Mouse (Mus musculus): ENCODE results near the gene Tas2r143. TPM values are rescaled to one million over a fixed set of nuclear protein-coding genes. Genes with fewer than 3 reads are reported as not detected.

The Tas2r143 gene
- polyA plus RNA-seq, 1 experiment from 2014 or later, result not detected

- peak overlapping the region; percentile 79 for H3K27ac ChIP-seq
- 0 out of 2 replicates have a peak, but pooled peaks have one; percentile 6 for ATAC-seq (replicated peaks; ENCODE audit: insufficient number of reproducible peaks, insufficient read depth, low FRiP score, low read depth)
- H3K27me3 ChIP-seq, result no peaks in the 10 kb centered on the region
- H3K9ac ChIP-seq, result no peak overlapping the region
- no peak overlapping the region for H3K4me3 ChIP-seq
- H3K4me1 ChIP-seq (replicated peaks), result peaks cover 86% of the 10 kb centered on the region
- no peaks in the 10 kb centered on the region for H3K9me3 ChIP-seq (replicated peaks)
- H3K36me3 ChIP-seq, result peaks cover 65% of the 10 kb centered on the region
- WGBS, result 65% methylated on average over 12 of the region's 12 CpGs
- no peak overlapping the region for H3K4me2 ChIP-seq
These were observed 41.1 kb upstream of the Tas2r143 start for GRCm38 (mm10) chr6:42358901-42359300.

DNA sequence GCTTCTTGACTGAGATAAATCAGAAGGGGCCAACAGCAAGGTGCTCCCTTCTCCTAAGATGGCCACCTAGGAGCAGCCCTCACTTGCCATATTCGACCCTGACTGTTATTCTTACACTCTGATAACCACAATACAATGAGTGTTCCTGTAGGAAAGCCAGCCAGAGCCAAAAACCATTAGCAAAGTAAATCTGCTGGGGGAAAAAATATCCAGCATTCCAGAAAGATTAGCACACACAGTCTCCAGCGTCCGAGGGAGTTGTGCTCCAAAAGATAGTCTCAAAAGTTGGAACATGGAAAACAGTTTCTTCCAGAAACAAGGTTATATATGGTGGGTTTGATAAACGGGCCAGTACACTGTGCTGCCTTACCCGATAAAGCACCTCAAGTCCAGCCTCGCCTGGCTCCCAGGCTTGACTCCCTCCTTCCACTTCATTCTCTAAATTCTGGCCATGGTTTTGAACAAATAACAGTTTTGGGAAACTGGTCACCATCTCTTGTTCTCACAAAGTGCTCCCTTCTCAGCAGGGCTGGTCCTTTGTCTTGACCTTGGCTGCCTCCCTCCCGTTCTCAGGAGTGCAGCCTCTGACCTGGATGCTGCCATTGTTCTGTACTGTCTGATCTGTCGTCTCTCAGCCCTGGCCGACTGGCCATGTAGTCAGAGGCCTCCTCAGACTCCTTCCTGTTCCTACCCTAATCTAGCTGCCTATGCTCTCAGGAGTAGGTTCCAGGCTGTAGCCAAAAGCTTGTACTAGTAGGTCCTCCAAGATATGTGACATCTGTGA lies 40.5 kb upstream of the Tas2r143 start:
- H3K27ac ChIP-seq, result peak overlapping the region; percentile 79
- no peak overlapping the region for H3K4me3 ChIP-seq
- peak; percentile 23 for ATAC-seq (replicated peaks; ENCODE audit: insufficient number of reproducible peaks, insufficient read depth, low FRiP score, low read depth)
- no peaks in the 10 kb centered on the region for H3K27me3 ChIP-seq
- H3K4me1 ChIP-seq (replicated peaks), result peaks cover 80% of the 10 kb centered on the region
- 36% methylated on average over 9 of the region's 9 CpGs for WGBS
- H3K9me3 ChIP-seq (replicated peaks), result no peaks in the 10 kb centered on the region
- H3K4me2 ChIP-seq, result no peak overlapping the region
- H3K9ac ChIP-seq, result no peak overlapping the region
- peaks cover 64% of the 10 kb centered on the region for H3K36me3 ChIP-seq

- Histone ChIP-seq H3K36me3 (peaks cover 56% of the 10 kb centered on the region), H3K27me3 (no peaks in the 10 kb centered on the region), H3K4me3 (no peak overlapping the region), H3K4me1 (replicated peaks) (peaks cover 72% of the 10 kb centered on the region), H3K9ac (no peak overlapping the region), H3K27ac (peak overlapping the region; percentile 79), H3K9me3 (replicated peaks) (no peaks in the 10 kb centered on the region), H3K4me2 (no peak overlapping the region)
- WGBS, result 87% methylated on average over 6 of the region's 6 CpGs
- no peak for ATAC-seq (replicated peaks; ENCODE audit: insufficient number of reproducible peaks, insufficient read depth, low FRiP score, low read depth)
These were observed 39.7 kb upstream of the Tas2r143 start for GRCm38 (mm10) chr6:42360231-42360840.

DNA sequence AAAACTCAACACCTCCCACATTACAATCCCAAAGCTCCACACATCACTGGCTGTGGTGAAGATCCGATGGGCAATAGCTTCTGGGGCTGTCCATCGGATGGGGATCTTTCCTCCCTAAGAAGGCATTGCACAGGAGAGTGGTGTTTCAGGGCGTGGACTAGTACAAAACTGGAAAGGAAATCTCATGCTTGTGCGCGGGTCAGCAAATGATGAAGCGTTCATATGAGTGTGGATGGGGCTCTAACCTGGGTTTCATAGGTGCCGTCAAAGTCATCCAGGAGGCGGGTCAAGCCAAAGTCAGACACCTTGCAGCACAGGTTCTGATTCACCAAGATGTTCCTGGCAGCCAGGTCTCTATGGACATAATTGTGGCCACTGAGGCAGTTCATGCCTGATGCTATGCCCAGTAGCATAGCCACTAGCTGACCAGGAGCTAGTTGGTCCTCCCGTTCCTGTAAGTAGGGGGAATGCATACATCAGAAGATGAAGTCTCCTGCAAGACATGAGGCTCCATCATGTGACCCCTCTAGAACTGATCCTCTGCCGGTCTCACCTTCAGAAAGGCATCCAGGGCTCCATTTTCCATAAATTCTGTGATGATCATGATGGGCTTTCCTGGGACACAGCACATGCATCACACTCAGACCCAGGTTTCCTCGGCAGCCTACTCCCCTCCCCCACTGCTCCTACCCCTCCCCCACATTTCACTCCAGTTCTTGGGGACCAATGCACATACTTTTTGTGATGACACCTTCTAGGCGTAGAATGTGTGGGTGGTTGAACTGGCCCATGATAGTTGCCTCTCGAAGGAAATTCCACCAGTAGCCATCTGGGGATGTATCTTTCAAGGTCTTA lies 38.8 kb upstream of the Tas2r143 start:
- H3K4me3 ChIP-seq, result no peak overlapping the region
- H3K9ac ChIP-seq, result no peak overlapping the region
- ATAC-seq (replicated peaks; ENCODE audit: insufficient number of reproducible peaks, insufficient read depth, low FRiP score, low read depth), result no peak
- peaks cover 47% of the 10 kb centered on the region for H3K36me3 ChIP-seq
- no peaks in the 10 kb centered on the region for H3K9me3 ChIP-seq (replicated peaks)
- peak overlapping the region; percentile 79 for H3K27ac ChIP-seq
- H3K27me3 ChIP-seq, result no peaks in the 10 kb centered on the region
- H3K4me2 ChIP-seq, result no peak overlapping the region
- H3K4me1 ChIP-seq (replicated peaks), result peaks cover 63% of the 10 kb centered on the region
- WGBS, result 82% methylated on average over 13 of the region's 13 CpGs

- Histone ChIP-seq H3K27me3 (no peaks in the 10 kb centered on the region), H3K4me3 (no peak overlapping the region), H3K4me2 (no peak overlapping the region), H3K36me3 (peaks cover 39% of the 10 kb centered on the region), H3K4me1 (replicated peaks) (peaks cover 55% of the 10 kb centered on the region), H3K9me3 (replicated peaks) (no peaks in the 10 kb centered on the region), H3K27ac (peak overlapping the region; percentile 59), H3K9ac (no peak overlapping the region)
- whole genome bisulfite sequencing, result 30% methylated on average over 1 of the region's 1 CpGs
- no peak for ATAC-seq (replicated peaks; ENCODE audit: insufficient number of reproducible peaks, insufficient read depth, low FRiP score, low read depth)
These were observed 38.0 kb upstream of the Tas2r143 start for GRCm38 (mm10) chr6:42362074-42362473.

- no peak overlapping the region for H3K4me2 ChIP-seq
- H3K9ac ChIP-seq, result no peak overlapping the region
- WGBS, result 57% methylated on average over 1 of the region's 1 CpGs
- H3K9me3 ChIP-seq (replicated peaks), result no peaks in the 10 kb centered on the region
- H3K4me1 ChIP-seq (replicated peaks), result peaks cover 50% of the 10 kb centered on the region
- H3K4me3 ChIP-seq, result no peak overlapping the region
- H3K36me3 ChIP-seq, result peaks cover 34% of the 10 kb centered on the region
- H3K27ac ChIP-seq, result peak overlapping the region; percentile 59
- H3K27me3 ChIP-seq, result no peaks in the 10 kb centered on the region
- no peak; the same call in 1 of the 2 replicates for ATAC-seq (replicated peaks; ENCODE audit: insufficient number of reproducible peaks, insufficient read depth, low FRiP score, low read depth)
These were observed 37.5 kb upstream of the Tas2r143 start for GRCm38 (mm10) chr6:42362497-42362896.

DNA sequence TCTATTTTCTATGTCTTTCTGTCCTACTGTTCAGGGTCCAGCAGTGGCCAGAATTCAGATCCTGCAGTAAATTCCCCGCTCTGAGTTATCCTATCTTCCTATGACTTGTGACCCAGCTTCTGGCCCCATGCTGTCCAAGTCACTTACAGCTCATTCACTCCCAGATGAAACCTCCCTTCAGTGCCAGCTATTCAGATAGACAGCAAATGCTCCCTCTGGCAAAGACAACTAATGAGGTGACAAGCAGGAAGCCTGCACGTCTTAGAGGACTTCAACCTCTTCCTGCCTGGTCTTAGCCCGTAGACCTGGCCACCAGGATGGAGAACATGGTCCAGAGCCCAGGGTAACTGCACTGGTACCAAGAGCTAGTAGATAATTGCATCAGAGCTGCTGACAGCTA lies 37.1 kb upstream of the Tas2r143 start:
- H3K9ac ChIP-seq, result no peak overlapping the region
- ATAC-seq (replicated peaks; ENCODE audit: insufficient number of reproducible peaks, insufficient read depth, low FRiP score, low read depth), result no peak

GRCm38 (mm10) chr6:42364066-42364465 lies 36.0 kb upstream of the Tas2r143 start:
- Histone ChIP-seq H3K4me2 (no peak overlapping the region), H3K9ac (no peak overlapping the region), H3K36me3 (peaks cover 19% of the 10 kb centered on the region), H3K9me3 (replicated peaks) (no peaks in the 10 kb centered on the region), H3K27ac (no peak overlapping the region), H3K4me3 (no peak overlapping the region), H3K27me3 (no peaks in the 10 kb centered on the region), H3K4me1 (replicated peaks) (peaks cover 36% of the 10 kb centered on the region)
- ATAC-seq (replicated peaks; ENCODE audit: insufficient number of reproducible peaks, insufficient read depth, low FRiP score, low read depth), result no peak
- 72% methylated on average over 4 of the region's 4 CpGs for WGBS

More for the DNA sequence above, 37.1 kb upstream of the Tas2r143 start:
- H3K4me1 ChIP-seq (replicated peaks), result peaks cover 46% of the 10 kb centered on the region
- no peak overlapping the region for H3K4me2 ChIP-seq
- no peaks in the 10 kb centered on the region for H3K9me3 ChIP-seq (replicated peaks)
- WGBS, result 34% methylated on average over 3 of the region's 3 CpGs
- peaks cover 30% of the 10 kb centered on the region for H3K36me3 ChIP-seq
- no peak overlapping the region for H3K4me3 ChIP-seq
- peak overlapping the region; percentile 59; the same call in 1 of the 2 replicates for H3K27ac ChIP-seq
- no peaks in the 10 kb centered on the region for H3K27me3 ChIP-seq

GRCm38 (mm10) chr6:42364607-42365006 lies 35.4 kb upstream of the Tas2r143 start:
- H3K9me3 ChIP-seq (replicated peaks), result no peaks in the 10 kb centered on the region
- no peaks in the 10 kb centered on the region for H3K27me3 ChIP-seq
- no peak overlapping the region for H3K4me3 ChIP-seq
- ATAC-seq (replicated peaks; ENCODE audit: insufficient number of reproducible peaks, insufficient read depth, low FRiP score, low read depth), result no peak
- no peak overlapping the region for H3K27ac ChIP-seq
- H3K36me3 ChIP-seq, result peaks cover 16% of the 10 kb centered on the region; the same call in 1 of the 2 replicates
- no peak overlapping the region for H3K9ac ChIP-seq
- H3K4me2 ChIP-seq, result no peak overlapping the region
- peaks cover 34% of the 10 kb centered on the region for H3K4me1 ChIP-seq (replicated peaks)
- 83% methylated on average over 15 of the region's 15 CpGs for WGBS

DNA sequence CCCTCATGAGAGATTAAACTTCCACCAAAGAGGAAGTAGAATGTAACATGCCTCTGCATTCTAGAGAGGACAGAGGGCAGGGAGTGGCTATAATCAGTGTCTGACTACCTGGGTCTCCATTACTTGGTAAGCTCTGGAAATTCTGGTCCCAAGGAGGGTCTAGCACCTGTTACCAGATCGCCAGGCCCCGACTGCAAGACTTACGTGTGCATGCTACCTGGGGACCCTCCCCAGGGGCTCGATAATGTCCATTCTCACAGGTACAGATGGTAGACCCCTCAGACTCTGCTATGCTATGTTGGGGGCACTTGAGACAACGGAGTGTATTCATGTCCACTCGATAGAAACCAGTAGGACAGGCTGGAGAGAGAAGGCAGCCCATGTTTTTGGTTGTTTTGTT lies 34.8 kb upstream of the Tas2r143 start:
- 82% methylated on average over 6 of the region's 6 CpGs for WGBS
- Histone ChIP-seq H3K4me2 (no peak overlapping the region), H3K9ac (no peak overlapping the region), H3K9me3 (replicated peaks) (no peaks in the 10 kb centered on the region), H3K4me1 (replicated peaks) (peaks cover 33% of the 10 kb centered on the region), H3K36me3 (peaks cover 11% of the 10 kb centered on the region; the same call in 1 of the 2 replicates), H3K4me3 (no peak overlapping the region), H3K27ac (no peak overlapping the region), H3K27me3 (no peaks in the 10 kb centered on the region)
- no peak for ATAC-seq (replicated peaks; ENCODE audit: insufficient number of reproducible peaks, insufficient read depth, low FRiP score, low read depth)

DNA sequence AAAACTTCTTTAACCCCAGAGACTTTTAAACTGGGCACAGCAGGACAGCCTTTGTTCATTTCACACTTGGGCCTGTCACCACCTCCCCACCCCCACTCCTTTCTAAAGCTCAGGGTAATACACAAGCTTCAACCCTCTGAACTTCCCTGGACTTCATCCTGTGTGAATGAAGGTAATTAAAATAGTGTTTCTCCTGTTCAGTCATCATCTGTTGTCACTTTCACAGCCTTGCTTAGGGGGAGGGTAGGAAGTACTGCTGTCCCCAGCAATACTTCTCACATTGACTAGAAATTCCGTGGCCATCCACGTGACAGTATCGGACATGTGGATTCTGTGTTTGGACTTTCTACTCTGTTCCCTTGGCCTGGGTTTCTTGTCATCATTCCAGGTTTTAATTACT lies 30.2 kb upstream of the Tas2r143 start:
- no peak overlapping the region for H3K9ac ChIP-seq
- H3K27ac ChIP-seq, result peak overlapping the region; percentile 24; the same call in 1 of the 2 replicates
- H3K4me1 ChIP-seq (replicated peaks), result peaks cover 47% of the 10 kb centered on the region
- H3K27me3 ChIP-seq, result no peaks in the 10 kb centered on the region
- no peak overlapping the region for H3K4me3 ChIP-seq
- 21% methylated on average over 3 of the region's 3 CpGs for WGBS
- H3K9me3 ChIP-seq (replicated peaks), result no peaks in the 10 kb centered on the region
- no peak; the same call in 1 of the 2 replicates for ATAC-seq (replicated peaks; ENCODE audit: insufficient number of reproducible peaks, insufficient read depth, low FRiP score, low read depth)
- H3K36me3 ChIP-seq, result no peaks in the 10 kb centered on the region
- H3K4me2 ChIP-seq, result no peak overlapping the region

All from heart, embryonic 15.5 days (tissue).